ENCODE assay signal across 21 mouse cellular contexts in the genomic region with DNA sequence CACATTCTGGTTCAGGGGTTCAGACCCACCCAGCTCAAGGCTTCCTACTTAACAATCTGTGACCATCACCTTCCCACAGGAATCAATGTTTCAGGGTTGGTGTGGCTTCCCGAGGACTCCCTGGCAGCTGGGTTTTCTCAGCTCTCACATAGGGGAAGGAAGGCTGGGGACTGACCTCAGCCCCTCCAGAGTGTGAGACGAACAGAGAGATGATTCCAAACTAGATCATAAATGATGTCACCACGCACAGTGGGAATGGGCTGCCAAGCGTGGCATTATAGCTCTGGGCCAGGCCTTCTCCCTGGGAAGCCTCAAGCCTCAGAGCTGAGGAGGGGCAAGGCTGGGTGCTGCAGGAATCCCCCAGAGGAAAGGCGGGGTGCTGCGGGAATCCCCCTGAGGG.
DNase-seq lines count a peak whose midpoint lies in the region; ATAC-seq and TF ChIP-seq lines count a peak whose summit lies in the region.
"Had no signal": no experiment of that assay in that cellular context is flagged by ENCODE, and none has a peak within 500 bp of the region (broad histone marks: within the 10 kb centered on the region; RNA-seq: fewer than 3 reads in every experiment).

No protein-coding gene starts in this region.

- H3K27ac ChIP-seq in hindbrain, embryonic 10.5 days, result 0 out of 2 replicates have a peak overlapping the region, but pooled peaks have one; percentile 2
- no peak overlapping the region for H3K27ac ChIP-seq in hindbrain, embryonic 13.5 days
- peak overlapping the region; percentile 90 for H3K27ac ChIP-seq in limb, embryonic 10.5 days
- no peak overlapping the region for H3K27ac ChIP-seq in thymus, adult 2 months (ENCODE audit: control insufficient read depth, insufficient read depth, low read length)
- H3K27ac ChIP-seq: heart, embryonic 15.5 days; intestine, embryonic 15.5 days; liver, embryonic 14.5 days; stomach, embryonic 15.5 days had no signal

- 82% methylated on average over 6 of the region's 6 CpGs for WGBS in hindbrain, embryonic 10.5 days
- WGBS in hindbrain, embryonic 13.5 days, result 80% methylated on average over 6 of the region's 6 CpGs
- WGBS in limb, embryonic 10.5 days, result 75% methylated on average over 6 of the region's 6 CpGs
- WGBS in thymus, adult 2 months, result 92% methylated on average over 6 of the region's 6 CpGs

- H3K27me3 ChIP-seq in hindbrain, embryonic 10.5 days (ENCODE audit: insufficient read depth, poor library complexity, severe bottlenecking), result no peaks in the 10 kb centered on the region
- 0 out of 2 replicates have a peak, but pooled peaks cover 30% of the 10 kb centered on the region for H3K27me3 ChIP-seq in hindbrain, embryonic 13.5 days
- H3K27me3 ChIP-seq in limb, embryonic 10.5 days (ENCODE audit: low read depth, poor library complexity, severe bottlenecking), result peaks cover 16% of the 10 kb centered on the region
- no peaks in the 10 kb centered on the region for H3K27me3 ChIP-seq in thymus, adult 2 months (ENCODE audit: control insufficient read depth, insufficient read depth, low read length)
- H3K27me3 ChIP-seq: intestine, embryonic 15.5 days; stomach, embryonic 15.5 days had no signal

- H3K4me1 ChIP-seq in hindbrain, embryonic 10.5 days (replicated peaks), result peaks cover 27% of the 10 kb centered on the region
- peaks cover 42% of the 10 kb centered on the region for H3K4me1 ChIP-seq in hindbrain, embryonic 13.5 days (replicated peaks)
- peaks cover 43% of the 10 kb centered on the region for H3K4me1 ChIP-seq in limb, embryonic 10.5 days
- H3K4me1 ChIP-seq in thymus, adult 2 months (replicated peaks; ENCODE audit: control insufficient read depth, insufficient read depth, low read length), result peaks cover 6% of the 10 kb centered on the region

- DNase-seq in hindbrain, embryonic 10.5 days (ENCODE audit: low spot score), result no peak
- DNase-seq in cerebellum, adult 9-10 months, result peak; percentile 47
- DNase-seq in limb, embryonic 10.5 days (ENCODE audit: low spot score), result no peak
- DNase-seq in lung, postnatal 14 days, result peak; percentile 41
- no peak for DNase-seq in thymus, adult 2 months
- DNase-seq in heart, postnatal 10 days, result no peak
- DNase-seq: adrenal gland, postnatal 25 days; embryo, embryonic 11 days; heart, postnatal 4 days; kidney, adult 8-10 months; kidney, postnatal 25 days; layer of hippocampus, postnatal 36 days; thymus, postnatal 36 days had no signal

- no peak for TF ChIP-seq POLR2A in thymus, adult 2 months (IDR thresholded peaks at IDR 0.05; ENCODE audit: control insufficient read depth, extremely low read depth, insufficient read depth, low read length, poor library complexity)

- H3K36me3 ChIP-seq in hindbrain, embryonic 10.5 days, result 0 out of 2 replicates have a peak, but pooled peaks cover 12% of the 10 kb centered on the region
- H3K36me3 ChIP-seq in hindbrain, embryonic 13.5 days, result 0 out of 2 replicates have a peak, but pooled peaks cover 5% of the 10 kb centered on the region
- no peaks in the 10 kb centered on the region for H3K36me3 ChIP-seq in limb, embryonic 10.5 days
- H3K36me3 ChIP-seq in thymus, adult 2 months (ENCODE audit: control insufficient read depth, insufficient read depth, low read length), result no peaks in the 10 kb centered on the region
- H3K36me3 ChIP-seq: heart, embryonic 15.5 days; intestine, embryonic 15.5 days; stomach, embryonic 15.5 days had no signal

- H3K4me2 ChIP-seq in hindbrain, embryonic 13.5 days, result no peak overlapping the region
- H3K4me2 ChIP-seq: forebrain, embryonic 13.5 days; heart, embryonic 15.5 days; intestine, embryonic 15.5 days; midbrain, embryonic 11.5 days; stomach, embryonic 15.5 days had no signal

- TF ChIP-seq CTCF in thymus, adult 2 months (IDR thresholded peaks at IDR 0.05; ENCODE audit: borderline replicate concordance, control insufficient read depth, extremely low read depth, insufficient read depth, low read length, poor library complexity), result no peak

- no peak for ATAC-seq in hindbrain, embryonic 13.5 days (ENCODE audit: low FRiP score)
- ATAC-seq: forebrain, embryonic 13.5 days; hindbrain, embryonic 16.5 days; intestine, embryonic 15.5 days had no signal

- H3K9ac ChIP-seq in hindbrain, embryonic 13.5 days, result no peak overlapping the region
- H3K9ac ChIP-seq: forebrain, embryonic 13.5 days; heart, embryonic 15.5 days; intestine, embryonic 15.5 days; liver, embryonic 14.5 days; stomach, embryonic 15.5 days had no signal

- H3K4me3 ChIP-seq in hindbrain, embryonic 10.5 days, result no peak overlapping the region
- no peak overlapping the region for H3K4me3 ChIP-seq in hindbrain, embryonic 13.5 days
- H3K4me3 ChIP-seq in limb, embryonic 10.5 days, result no peak overlapping the region
- H3K4me3 ChIP-seq in thymus, adult 2 months (ENCODE audit: control insufficient read depth, insufficient read depth, low read length), result no peak overlapping the region
- H3K4me3 ChIP-seq: forebrain, embryonic 13.5 days; heart, embryonic 15.5 days; intestine, embryonic 15.5 days; stomach, embryonic 15.5 days had no signal

- intact Hi-C loops in heart, postnatal 10 days (cut with DNase I), result no loop called here

- H3K9me3 ChIP-seq in hindbrain, embryonic 10.5 days, result peaks cover 12% of the 10 kb centered on the region
- peaks cover 10% of the 10 kb centered on the region; the same call in 1 of the 2 replicates for H3K9me3 ChIP-seq in hindbrain, embryonic 13.5 days
- peaks cover 10% of the 10 kb centered on the region; the same call in 1 of the 2 replicates for H3K9me3 ChIP-seq in limb, embryonic 10.5 days (replicated peaks)
- H3K9me3 ChIP-seq: intestine, embryonic 15.5 days; stomach, embryonic 15.5 days had no signal

Comparison
In these comparisons a context has a peak if more than half of its experiments do, and no peak if none do; other contexts are left out.
1. H3K27ac ChIP-seq: peak in hindbrain, embryonic 10.5 days (single experiment) and limb, embryonic 10.5 days (single experiment); none in hindbrain, embryonic 13.5 days (single experiment) and thymus, adult 2 months (single experiment).
2. DNase-seq: peak in cerebellum, adult 9-10 months (single experiment) and lung, postnatal 14 days (single experiment); none in hindbrain, embryonic 10.5 days (single experiment), limb, embryonic 10.5 days (single experiment), thymus, adult 2 months (single experiment) and heart, postnatal 10 days (0 of 2).